Mouse (Mus musculus): ENCODE data around the gene Vdr.

Vdr gene

DNA sequence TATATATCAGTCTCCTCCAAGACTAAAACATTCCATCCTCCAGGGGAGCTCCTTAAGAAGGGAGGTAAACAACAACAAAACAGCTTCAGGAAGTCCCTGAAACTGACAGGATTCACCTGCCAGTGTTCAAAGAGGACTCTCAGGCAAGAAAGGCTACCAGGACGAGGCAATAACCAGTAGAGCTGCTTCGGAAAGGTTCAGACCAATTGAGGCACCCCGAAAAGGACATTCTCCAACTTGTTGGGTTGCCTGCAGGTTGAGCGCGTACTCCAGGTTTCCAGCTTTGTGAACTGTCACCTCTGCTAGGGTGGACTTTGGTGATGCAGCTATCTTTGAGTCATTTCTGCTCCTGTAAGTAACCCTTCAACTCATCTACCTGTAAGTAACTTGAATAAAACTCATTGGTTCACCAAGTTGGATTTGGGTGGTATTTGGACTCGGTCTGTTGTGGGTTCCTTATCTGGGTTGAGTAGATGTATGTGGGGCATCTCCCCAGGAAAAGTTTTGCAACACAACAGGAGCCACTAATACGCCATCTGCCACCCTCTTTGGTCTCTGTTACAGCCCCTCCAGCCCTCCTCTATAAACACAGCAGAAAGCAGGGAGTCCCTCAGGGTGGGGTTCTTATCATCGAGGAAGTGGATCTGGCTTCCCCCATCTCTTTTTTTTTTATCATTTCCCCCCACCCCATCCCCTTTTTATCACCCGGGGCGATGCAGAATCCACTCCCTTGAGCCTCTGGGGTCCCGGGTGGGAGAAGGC, 64.1 kb downstream of the Vdr start:
- no peak for DNase-seq (ENCODE audit: low spot score)

GRCm38 (mm10) chr15:97844037-97845034, 66.1 kb downstream of the Vdr start, which contains the start of gene Hdac7:
TSS of gene Hdac7 (minus strand) at chr15:97844502.
- DNase-seq (ENCODE audit: low spot score) = no peak

DNA sequence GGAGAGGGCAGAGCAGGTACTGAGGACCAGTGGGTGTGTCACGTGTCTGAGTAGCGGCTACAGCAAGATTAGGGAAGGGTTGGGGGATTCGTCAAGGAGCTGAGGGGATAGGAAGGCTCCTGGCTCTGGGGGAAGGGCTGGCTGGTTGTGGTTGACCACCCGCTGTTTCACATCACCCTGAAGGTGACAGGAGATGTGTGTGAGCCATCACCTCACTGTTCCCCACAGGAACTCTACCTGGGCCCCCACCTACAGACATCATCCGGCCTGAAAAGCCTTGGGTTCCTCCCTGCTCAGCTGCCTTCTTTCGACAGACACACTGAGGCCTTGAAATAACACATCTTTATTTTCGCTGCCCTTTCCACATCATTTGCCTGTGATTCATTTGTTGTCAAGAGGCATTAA, 67.2 kb downstream of the Vdr start:
- DNase-seq (ENCODE audit: low spot score) = no peak

- no peak for DNase-seq (ENCODE audit: low spot score)
Observed at GRCm38 (mm10) chr15:97842058-97842457, 68.4 kb downstream of the Vdr start.

GRCm38 (mm10) chr15:97841383-97841782, 69.0 kb downstream of the Vdr start:
- no peak for DNase-seq (ENCODE audit: low spot score)

DNA sequence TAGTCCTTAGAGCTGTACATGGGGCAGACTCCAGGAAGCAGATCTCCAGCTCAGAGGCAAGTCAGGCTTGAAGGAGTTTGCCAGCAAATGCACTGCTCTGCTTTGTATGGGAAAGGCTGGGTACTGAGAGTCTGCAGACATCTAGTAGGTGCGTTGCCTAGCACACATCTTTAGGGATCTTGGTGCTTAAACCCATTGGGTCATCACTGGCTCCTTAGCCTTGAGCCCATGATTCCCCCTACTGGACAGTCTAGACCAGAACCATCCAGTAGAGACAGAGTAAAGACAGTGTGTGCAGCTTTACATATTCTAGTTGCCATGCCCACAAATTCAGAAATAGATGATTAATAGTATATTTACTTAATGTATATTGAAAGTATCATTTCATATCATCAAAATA, 69.6 kb downstream of the Vdr start:
- DNase-seq (ENCODE audit: low spot score) = no peak

DNA sequence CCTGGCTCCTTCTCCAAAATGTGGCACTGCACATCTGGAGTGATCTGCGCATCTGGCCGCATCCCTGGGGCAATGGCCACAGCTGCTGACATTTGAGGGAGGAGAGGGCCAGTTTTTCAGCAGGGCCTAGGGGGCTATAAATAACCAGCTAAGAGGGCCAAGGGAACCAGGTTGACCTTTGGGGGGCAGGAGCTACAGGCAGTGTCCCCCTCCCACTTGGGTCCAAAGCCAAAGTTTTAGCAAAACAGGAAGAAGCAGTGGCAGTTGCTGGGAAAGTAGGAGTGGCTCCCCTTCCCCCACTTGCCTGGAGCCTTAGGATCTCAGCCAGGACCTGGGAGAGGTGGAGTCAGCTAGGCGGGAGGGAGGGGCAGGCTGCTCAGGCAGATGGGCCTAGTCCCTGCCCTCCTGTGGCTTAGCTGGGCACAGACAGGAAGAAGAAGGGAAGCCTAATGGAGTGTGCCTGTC, 70.4 kb downstream of the Vdr start:
- DNase-seq (ENCODE audit: low spot score) = peak; percentile 71

DNA sequence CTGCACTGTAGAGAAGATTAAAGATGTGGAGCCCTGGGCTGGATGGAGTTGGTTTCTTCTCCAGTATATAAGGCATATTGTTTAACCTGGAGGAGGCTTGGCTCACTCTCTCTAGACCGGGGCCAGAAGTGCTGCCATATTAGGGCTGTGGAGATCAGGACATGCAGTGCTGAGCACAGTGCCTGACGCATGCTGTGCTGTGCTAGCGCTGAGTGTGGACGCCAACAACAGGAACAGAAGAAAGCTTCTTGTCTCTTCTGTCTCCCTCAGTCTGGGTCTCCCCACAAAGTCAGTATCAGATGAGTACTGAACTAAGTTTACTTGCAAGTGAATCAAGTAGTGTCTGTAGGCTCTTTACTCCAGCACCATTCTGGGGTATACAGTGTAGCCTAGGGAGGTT, 71.0 kb downstream of the Vdr start:
- no peak for DNase-seq (ENCODE audit: low spot score)

- no peak for DNase-seq (ENCODE audit: low spot score)
Observed at GRCm38 (mm10) chr15:97839012-97839411, 71.4 kb downstream of the Vdr start.

DNA sequence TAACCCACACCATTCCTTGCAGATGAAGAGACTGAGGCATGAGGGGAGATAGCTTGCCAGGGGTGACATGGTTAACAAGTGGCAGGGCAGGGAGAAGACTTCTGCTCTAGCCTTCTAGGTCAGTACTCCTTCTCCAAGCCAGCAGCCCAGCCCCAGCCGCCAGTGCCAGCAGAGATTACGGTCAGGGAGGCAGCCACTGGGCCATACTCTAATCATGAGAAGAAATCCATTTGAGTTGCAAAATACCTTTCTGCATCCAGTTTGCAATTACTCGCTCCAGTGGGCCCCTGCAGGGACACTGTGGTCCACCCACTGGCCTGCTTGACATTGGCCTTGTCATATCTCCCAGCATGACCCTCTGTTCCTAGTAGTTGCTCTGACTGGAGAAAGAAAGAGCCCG, 72.0 kb downstream of the Vdr start:
- no peak for DNase-seq (ENCODE audit: low spot score)

- DNase-seq (ENCODE audit: low spot score) = no peak
Observed at GRCm38 (mm10) chr15:97837491-97838061, 72.9 kb downstream of the Vdr start.

DNA sequence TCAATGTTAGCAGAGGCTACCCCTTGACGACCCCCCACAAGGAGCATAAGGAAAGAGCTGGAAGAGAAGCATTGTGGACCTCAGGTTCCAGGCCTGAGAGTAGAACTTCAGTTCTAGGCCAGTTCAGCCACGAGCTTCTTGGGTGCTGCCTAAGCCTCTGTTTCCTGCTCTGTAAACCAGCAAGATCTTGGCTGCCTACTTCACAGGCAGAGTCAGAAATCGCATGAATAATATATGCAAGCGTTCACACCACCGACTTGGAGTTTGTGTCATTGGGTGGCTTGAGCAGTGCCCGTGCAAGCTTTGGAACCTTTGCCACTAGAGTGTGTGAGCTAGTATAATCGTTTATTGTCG, 73.6 kb downstream of the Vdr start:
- no peak for DNase-seq (ENCODE audit: low spot score)

GRCm38 (mm10) chr15:97836153-97836893, 74.1 kb downstream of the Vdr start:
- DNase-seq (ENCODE audit: low spot score) = no peak

GRCm38 (mm10) chr15:97832764-97833479, 77.5 kb downstream of the Vdr start:
- DNase-seq (ENCODE audit: low spot score) = no peak

DNA sequence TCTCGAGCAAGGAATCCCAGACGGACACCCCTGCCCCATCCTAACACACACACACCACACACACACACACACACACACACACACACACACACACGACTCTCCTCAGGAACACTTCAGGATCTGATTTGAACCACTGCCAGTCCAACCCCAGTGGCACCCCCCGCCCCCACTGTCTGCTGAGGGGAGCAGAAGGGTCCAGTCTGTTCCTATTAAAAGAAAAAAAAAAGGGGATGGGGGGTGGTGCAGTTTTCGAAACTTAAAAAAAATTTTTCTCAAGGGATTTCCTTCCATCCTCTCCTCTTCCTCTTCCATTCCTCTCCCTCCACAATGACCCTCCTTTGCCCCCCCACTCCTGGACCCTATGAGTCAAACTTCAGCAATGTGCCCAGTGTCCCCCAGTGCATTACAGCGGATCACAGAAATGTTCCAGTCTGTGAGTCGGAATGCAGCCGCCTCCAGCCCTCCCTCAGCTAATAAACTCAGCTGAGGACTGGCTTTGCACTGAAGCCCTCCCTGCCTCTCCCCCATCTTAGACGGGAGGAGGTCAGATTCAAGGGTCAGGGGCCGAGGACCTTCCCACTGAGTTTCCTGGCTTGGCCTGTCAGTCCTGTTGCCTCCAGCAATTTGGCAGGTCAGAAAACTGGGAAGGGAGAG, 78.3 kb downstream of the Vdr start:
- peak; percentile 74 for DNase-seq (ENCODE audit: low spot score)

- DNase-seq (ENCODE audit: low spot score) = peak; percentile 81
Observed at GRCm38 (mm10) chr15:97831242-97831986, 79.0 kb downstream of the Vdr start.

GRCm38 (mm10) chr15:97830788-97831241, 79.6 kb downstream of the Vdr start:
- DNase-seq (ENCODE audit: low spot score) = peak; percentile 63

DNA sequence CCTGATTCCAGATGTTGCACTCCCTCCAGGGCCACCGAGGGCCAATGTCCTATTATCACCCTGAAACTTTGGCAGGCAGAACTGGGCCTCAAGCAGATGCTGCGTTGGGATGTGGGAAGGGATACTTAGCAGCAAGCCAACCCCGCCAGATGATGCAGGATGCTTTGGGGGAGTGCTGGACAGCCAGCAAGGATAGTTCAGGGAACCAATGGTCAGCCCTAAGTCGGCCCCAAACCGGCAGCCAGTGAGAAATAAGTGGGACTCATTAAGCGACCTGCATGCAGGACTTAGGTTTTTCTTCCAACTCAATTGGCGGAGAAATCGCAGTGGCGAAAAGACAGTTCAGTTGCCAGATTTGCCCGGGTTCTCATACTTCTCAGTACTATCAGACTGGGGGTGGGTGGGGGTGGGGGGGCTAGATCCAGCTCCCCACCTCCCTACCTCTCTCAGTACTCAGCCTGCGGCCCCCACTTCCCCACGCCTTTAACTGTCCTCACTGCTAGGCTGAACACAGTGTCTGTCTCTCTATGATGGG, 80.1 kb downstream of the Vdr start:
- peak; percentile 54 for DNase-seq (ENCODE audit: low spot score)

GRCm38 (mm10) chr15:97829432-97829831, 81.0 kb downstream of the Vdr start:
- no peak for DNase-seq (ENCODE audit: low spot score)

Data from embryo, embryonic 10.5 days (tissue).